8 mouse cellular contexts compared by ENCODE assay signal in genomic region chr11:87590841-87591525, GRCm38 (mm10). TPM values are rescaled to one million over a fixed set of nuclear protein-coding genes. Genes with fewer than 3 reads are reported as not detected.
DNase-seq lines count a peak whose midpoint lies in the region; ATAC-seq and TF ChIP-seq lines count a peak whose summit lies in the region.

No protein-coding gene starts in this region.

- peak overlapping the region; percentile 87 for H3K4me2 ChIP-seq in hindbrain, embryonic 13.5 days
- peak overlapping the region; percentile 90 for H3K4me2 ChIP-seq in neural tube, embryonic 13.5 days

- no peak for TF ChIP-seq POLR2A in liver, adult 2 months (IDR thresholded peaks at IDR 0.05; ENCODE audit: extremely low read depth, insufficient read depth, low read length)

- H3K79me2 ChIP-seq in liver, adult 2 months (ENCODE audit: control insufficient read depth, insufficient read depth, low read length): peaks cover 12% of the 10 kb centered on the region; the same call in 1 of the 2 replicates

- peak overlapping the region; percentile 89 for H3K4me3 ChIP-seq in erythroblast, embryonic 14.5 days (replicated peaks)
- H3K4me3 ChIP-seq in hindbrain, embryonic 13.5 days: peak overlapping the region; percentile 75
- H3K4me3 ChIP-seq in liver, adult 2 months (ENCODE audit: insufficient read depth, low read depth, low read length): peak overlapping the region; percentile 77
- peak overlapping the region; percentile 78 for H3K4me3 ChIP-seq in neural tube, embryonic 13.5 days

- H3K4me1 ChIP-seq in erythroblast, embryonic 14.5 days (ENCODE audit: control insufficient read depth): peaks cover 62% of the 10 kb centered on the region
- H3K4me1 ChIP-seq in hindbrain, embryonic 13.5 days (replicated peaks): peaks cover 52% of the 10 kb centered on the region
- H3K4me1 ChIP-seq in liver, adult 2 months (ENCODE audit: control insufficient read depth, insufficient read depth, low read length): peaks cover 25% of the 10 kb centered on the region
- H3K4me1 ChIP-seq in neural tube, embryonic 13.5 days (replicated peaks): peaks cover 53% of the 10 kb centered on the region

- DNase-seq in ovary, postnatal 36 days (ENCODE audit: low spot score): peak; percentile 45
- no peak for DNase-seq in ovary, postnatal 10 days (ENCODE audit: low spot score)
- peak; percentile 30 for DNase-seq in adrenal gland, postnatal 25 days
- DNase-seq in liver, adult 2 months (ENCODE audit: extremely low read depth, low read depth, low spot score): peak; percentile 34
- DNase-seq in urinary bladder, adult 18-20 months (ENCODE audit: low spot score in 2 of 2): no peak

- peak overlapping the region; percentile 92 for H3K27ac ChIP-seq in hindbrain, embryonic 13.5 days
- peak overlapping the region; percentile 97 for H3K27ac ChIP-seq in liver, adult 2 months (replicated peaks; ENCODE audit: insufficient read depth, low read depth, low read length)
- peak overlapping the region; percentile 91 for H3K27ac ChIP-seq in neural tube, embryonic 13.5 days (replicated peaks)

- no peaks in the 10 kb centered on the region for H3K9me3 ChIP-seq in erythroblast, embryonic 14.5 days (ENCODE audit: control insufficient read depth, low read length)
- no peaks in the 10 kb centered on the region for H3K9me3 ChIP-seq in hindbrain, embryonic 13.5 days
- H3K9me3 ChIP-seq in neural tube, embryonic 13.5 days: no peaks in the 10 kb centered on the region

- peaks cover 21% of the 10 kb centered on the region for H3K36me3 ChIP-seq in erythroblast, embryonic 14.5 days (ENCODE audit: control insufficient read depth)
- no peaks in the 10 kb centered on the region; the same call in 1 of the 2 replicates for H3K36me3 ChIP-seq in hindbrain, embryonic 13.5 days
- H3K36me3 ChIP-seq in liver, adult 2 months (ENCODE audit: control insufficient read depth, insufficient read depth, low read length): no peaks in the 10 kb centered on the region
- H3K36me3 ChIP-seq in neural tube, embryonic 13.5 days: 0 out of 2 replicates have a peak, but pooled peaks cover 7% of the 10 kb centered on the region

- no peaks in the 10 kb centered on the region for H3K27me3 ChIP-seq in erythroblast, embryonic 14.5 days (ENCODE audit: control insufficient read depth)
- H3K27me3 ChIP-seq in hindbrain, embryonic 13.5 days: no peaks in the 10 kb centered on the region
- H3K27me3 ChIP-seq in liver, adult 2 months (ENCODE audit: control insufficient read depth, insufficient read depth, low read length): no peaks in the 10 kb centered on the region
- H3K27me3 ChIP-seq in neural tube, embryonic 13.5 days: no peaks in the 10 kb centered on the region

- peak overlapping the region; percentile 92 for H3K9ac ChIP-seq in hindbrain, embryonic 13.5 days
- H3K9ac ChIP-seq in liver, adult 2 months (ENCODE audit: low read depth, low read length): peak overlapping the region; percentile 93
- peak overlapping the region; percentile 96 for H3K9ac ChIP-seq in neural tube, embryonic 13.5 days

- 2% methylated on average over 25 of the region's 25 CpGs for WGBS in hindbrain, embryonic 13.5 days
- under 1% methylated on average over 25 of the region's 25 CpGs for WGBS in liver, adult 2 months
- WGBS in neural tube, embryonic 13.5 days: 3% methylated on average over 25 of the region's 25 CpGs

- ATAC-seq in hindbrain, embryonic 13.5 days (ENCODE audit: low FRiP score): no peak
- ATAC-seq in neural tube, embryonic 13.5 days (ENCODE audit: low read depth): no peak

- no peak for TF ChIP-seq CTCF in liver, adult 2 months (IDR thresholded peaks at IDR 0.05; ENCODE audit: low read depth, low read length)

RNA-seq across cellular contexts. Expression of gene Mtmr4, which starts 1.0 kb away (rescaled TPM):
- total RNA-seq in adrenal gland, postnatal 25 days (2021): 25.3 and 33.2 TPM in 2 replicates
- 0.20 and 0.53 TPM in 2 replicates for polyA plus RNA-seq in erythroblast, embryonic 14.5 days (2012)
- polyA plus RNA-seq in hindbrain, embryonic 13.5 days (2015; fragmentation: Nextera tagmentation; extraction: Ambion mirVana): 60.4 and 60.7 TPM in 2 replicates
- total RNA-seq in liver, adult 2 months (2014; rRNA removed): 13.4 and 18.6 TPM in 2 replicates
- 18.1 and 22.9 TPM in 2 replicates for polyA plus RNA-seq in liver, adult 2 months (2012; rRNA removed)
- polyA plus RNA-seq in neural tube, embryonic 13.5 days (2015; fragmentation: Nextera tagmentation; extraction: Ambion mirVana): 54.4 and 58.2 TPM in 2 replicates

RNA-seq across cellular contexts. Expression of gene Sept4, which starts 22.3 kb away (rescaled TPM):
- 24.3 and 38.6 TPM in 2 replicates for total RNA-seq in adrenal gland, postnatal 25 days (2021)
- 0.08 and 0.09 TPM in 2 replicates for polyA plus RNA-seq in erythroblast, embryonic 14.5 days (2012)
- 20.2 and 22.4 TPM in 2 replicates for polyA plus RNA-seq in hindbrain, embryonic 13.5 days (2015; fragmentation: Nextera tagmentation; extraction: Ambion mirVana)
- 10.8 and 11.5 TPM in 2 replicates for total RNA-seq in liver, adult 2 months (2014; rRNA removed)
- polyA plus RNA-seq in liver, adult 2 months (2012; rRNA removed): 10.8 and 11.7 TPM in 2 replicates
- 21.9 and 27.2 TPM in 2 replicates for polyA plus RNA-seq in neural tube, embryonic 13.5 days (2015; fragmentation: Nextera tagmentation; extraction: Ambion mirVana)

RNA-seq across cellular contexts. Expression of gene Gm11492, which starts 24.5 kb away (rescaled TPM):
- not detected in 2 replicates for total RNA-seq in adrenal gland, postnatal 25 days (2021)
- not detected in 2 replicates for polyA plus RNA-seq in erythroblast, embryonic 14.5 days (2012)
- polyA plus RNA-seq in hindbrain, embryonic 13.5 days (2015; fragmentation: Nextera tagmentation; extraction: Ambion mirVana): not detected in 2 replicates
- total RNA-seq in liver, adult 2 months (2014; rRNA removed): not detected in 2 replicates
- polyA plus RNA-seq in liver, adult 2 months (2012; rRNA removed): 0.04 TPM in 1 of 2 replicates, not detected in the other
- not detected in 2 replicates for polyA plus RNA-seq in neural tube, embryonic 13.5 days (2015; fragmentation: Nextera tagmentation; extraction: Ambion mirVana)

RNA-seq across cellular contexts. Expression of gene Hsf5, which starts 26.0 kb away (rescaled TPM):
- total RNA-seq in adrenal gland, postnatal 25 days (2021): 0.09 and 0.24 TPM in 2 replicates
- polyA plus RNA-seq in erythroblast, embryonic 14.5 days (2012): not detected in 2 replicates
- 0.51 and 0.63 TPM in 2 replicates for polyA plus RNA-seq in hindbrain, embryonic 13.5 days (2015; fragmentation: Nextera tagmentation; extraction: Ambion mirVana)
- 0.07 and 0.09 TPM in 2 replicates for total RNA-seq in liver, adult 2 months (2014; rRNA removed)
- 0.05 TPM in 1 of 2 replicates, not detected in the other for polyA plus RNA-seq in liver, adult 2 months (2012; rRNA removed)
- 0.59 and 0.63 TPM in 2 replicates for polyA plus RNA-seq in neural tube, embryonic 13.5 days (2015; fragmentation: Nextera tagmentation; extraction: Ambion mirVana)

Comparison
In these comparisons a context has a peak if more than half of its experiments do, and no peak if none do; other contexts are left out.
1. DNase-seq: peak in ovary, postnatal 36 days (single experiment), adrenal gland, postnatal 25 days (single experiment) and liver, adult 2 months (single experiment); none in ovary, postnatal 10 days (single experiment) and urinary bladder, adult 18-20 months (0 of 2).
2. RNA of gene Mtmr4, which starts 1.0 kb away (polyA plus RNA-seq): 60.4 to 60.7 TPM in hindbrain, embryonic 13.5 days, 54.4 to 58.2 TPM in neural tube, embryonic 13.5 days and 18.1 to 22.9 TPM in liver, adult 2 months; 0.20 to 0.53 TPM in erythroblast, embryonic 14.5 days; every median in the first group is over 10 times any median in the second.
3. RNA of gene Sept4, which starts 22.3 kb away (polyA plus RNA-seq): 21.9 to 27.2 TPM in neural tube, embryonic 13.5 days, 20.2 to 22.4 TPM in hindbrain, embryonic 13.5 days and 10.8 to 11.7 TPM in liver, adult 2 months; 0.08 to 0.09 TPM in erythroblast, embryonic 14.5 days; every median in the first group is over 10 times any median in the second.
4. Peak in every context shown above with its lines, with median percentiles within 50 percentile points of each other: H3K4me3 ChIP-seq, H3K27ac ChIP-seq and H3K9ac ChIP-seq.